ENCODE assay signal across 12 mouse cellular contexts in genomic region chr1:34158822-34159221, GRCm38 (mm10).
A peak's percentile ranks its signal among the peaks of the same experiment; 100 is the strongest.
DNase-seq lines count a peak whose midpoint lies in the region; ATAC-seq and TF ChIP-seq lines count a peak whose summit lies in the region.
"Had no signal": no experiment of that assay in that cellular context is flagged by ENCODE, and none has a peak within 500 bp of the region (broad histone marks: within the 10 kb centered on the region; RNA-seq: fewer than 3 reads in every experiment).

No protein-coding gene starts in this region.

- TF ChIP-seq CTCF in heart, adult 2 months (IDR thresholded peaks at IDR 0.05): no peak

- no peaks in the 10 kb centered on the region for H3K36me3 ChIP-seq in midbrain, embryonic 11.5 days (ENCODE audit: control insufficient read depth, insufficient read depth, low read length)
- no peaks in the 10 kb centered on the region for H3K36me3 ChIP-seq in midbrain, embryonic 16.5 days (ENCODE audit: control insufficient read depth, insufficient read depth, low read length)
- no peaks in the 10 kb centered on the region for H3K36me3 ChIP-seq in embryonic facial prominence, embryonic 13.5 days
- H3K36me3 ChIP-seq in hindbrain, embryonic 13.5 days: peaks cover 17% of the 10 kb centered on the region
- no peaks in the 10 kb centered on the region for H3K36me3 ChIP-seq in stomach, embryonic 15.5 days
- H3K36me3 ChIP-seq in heart, adult 2 months (ENCODE audit: control insufficient read depth, insufficient read depth, low read length): peaks cover 5% of the 10 kb centered on the region

- TF ChIP-seq EP300 in heart, adult 2 months (IDR thresholded peaks at IDR 0.05; ENCODE audit: insufficient read depth, low read depth, low read length): no peak

- 80% methylated on average over 11 of the region's 11 CpGs for WGBS in midbrain, embryonic 11.5 days
- 52% methylated on average over 11 of the region's 11 CpGs for WGBS in midbrain, embryonic 16.5 days
- WGBS in embryonic facial prominence, embryonic 13.5 days: 76% methylated on average over 11 of the region's 11 CpGs
- 35% methylated on average over 11 of the region's 11 CpGs for WGBS in hindbrain, embryonic 13.5 days
- 71% methylated on average over 11 of the region's 11 CpGs for WGBS in stomach, embryonic 15.5 days
- WGBS in heart, adult 2 months: 81% methylated on average over 11 of the region's 11 CpGs

- H3K27ac ChIP-seq in midbrain, embryonic 11.5 days (ENCODE audit: low read depth, low read length): no peak overlapping the region
- H3K27ac ChIP-seq in midbrain, embryonic 16.5 days (ENCODE audit: low read length): no peak overlapping the region
- peak overlapping the region; percentile 8; the same call in 1 of the 2 replicates for H3K27ac ChIP-seq in embryonic facial prominence, embryonic 13.5 days
- H3K27ac ChIP-seq in hindbrain, embryonic 13.5 days: peak overlapping the region; percentile 18; the same call in 1 of the 2 replicates
- H3K27ac ChIP-seq in stomach, embryonic 15.5 days: peak overlapping the region; percentile 21; the same call in 1 of the 2 replicates
- H3K27ac ChIP-seq in heart, adult 2 months: no peak overlapping the region
- H3K27ac ChIP-seq: liver, embryonic 14.5 days had no signal

- H3K4me3 ChIP-seq in midbrain, embryonic 11.5 days (ENCODE audit: low read depth, low read length): no peak overlapping the region
- no peak overlapping the region for H3K4me3 ChIP-seq in midbrain, embryonic 16.5 days (ENCODE audit: low read depth, low read length)
- H3K4me3 ChIP-seq in embryonic facial prominence, embryonic 13.5 days: no peak overlapping the region
- H3K4me3 ChIP-seq in hindbrain, embryonic 13.5 days: no peak overlapping the region
- H3K4me3 ChIP-seq in stomach, embryonic 15.5 days (replicated peaks): no peak overlapping the region
- H3K4me3 ChIP-seq in heart, adult 2 months: no peak overlapping the region
- H3K4me3 ChIP-seq: erythroblast, embryonic 14.5 days had no signal

- no peaks in the 10 kb centered on the region for H3K79me2 ChIP-seq in heart, adult 2 months (replicated peaks; ENCODE audit: control insufficient read depth, insufficient read depth, low read length)

- no peaks in the 10 kb centered on the region for H3K27me3 ChIP-seq in midbrain, embryonic 11.5 days (ENCODE audit: control insufficient read depth, insufficient read depth, low read length)
- no peaks in the 10 kb centered on the region for H3K27me3 ChIP-seq in midbrain, embryonic 16.5 days (ENCODE audit: control insufficient read depth, insufficient read depth, low read depth, low read length)
- no peaks in the 10 kb centered on the region for H3K27me3 ChIP-seq in embryonic facial prominence, embryonic 13.5 days
- H3K27me3 ChIP-seq in hindbrain, embryonic 13.5 days: no peaks in the 10 kb centered on the region
- no peaks in the 10 kb centered on the region for H3K27me3 ChIP-seq in stomach, embryonic 15.5 days (replicated peaks)
- no peaks in the 10 kb centered on the region for H3K27me3 ChIP-seq in heart, adult 2 months (ENCODE audit: control insufficient read depth, insufficient read depth, low read length)

- H3K4me1 ChIP-seq in midbrain, embryonic 11.5 days (ENCODE audit: control insufficient read depth, insufficient read depth, low read length): peaks cover 2% of the 10 kb centered on the region; the same call in 1 of the 2 replicates
- H3K4me1 ChIP-seq in midbrain, embryonic 16.5 days (ENCODE audit: control insufficient read depth, insufficient read depth, low read length): no peaks in the 10 kb centered on the region
- H3K4me1 ChIP-seq in embryonic facial prominence, embryonic 13.5 days: no peaks in the 10 kb centered on the region
- H3K4me1 ChIP-seq in hindbrain, embryonic 13.5 days (replicated peaks): peaks cover 7% of the 10 kb centered on the region
- H3K4me1 ChIP-seq in stomach, embryonic 15.5 days: no peaks in the 10 kb centered on the region
- no peaks in the 10 kb centered on the region for H3K4me1 ChIP-seq in heart, adult 2 months (ENCODE audit: control insufficient read depth, insufficient read depth, low read length)

- no peak overlapping the region for H3K4me2 ChIP-seq in midbrain, embryonic 11.5 days
- H3K4me2 ChIP-seq in midbrain, embryonic 16.5 days (ENCODE audit: low read length): no peak overlapping the region
- H3K4me2 ChIP-seq in embryonic facial prominence, embryonic 13.5 days: no peak overlapping the region
- no peak overlapping the region for H3K4me2 ChIP-seq in hindbrain, embryonic 13.5 days
- no peak overlapping the region for H3K4me2 ChIP-seq in stomach, embryonic 15.5 days

- H3K9me3 ChIP-seq in midbrain, embryonic 11.5 days (ENCODE audit: control insufficient read depth, low read length): no peaks in the 10 kb centered on the region
- H3K9me3 ChIP-seq in midbrain, embryonic 16.5 days (replicated peaks; ENCODE audit: control insufficient read depth, low read length, poor library complexity, severe bottlenecking): no peaks in the 10 kb centered on the region
- H3K9me3 ChIP-seq in embryonic facial prominence, embryonic 13.5 days: no peaks in the 10 kb centered on the region
- no peaks in the 10 kb centered on the region for H3K9me3 ChIP-seq in hindbrain, embryonic 13.5 days
- no peaks in the 10 kb centered on the region for H3K9me3 ChIP-seq in stomach, embryonic 15.5 days

- DNase-seq in midbrain, embryonic 11.5 days (ENCODE audit: low spot score, missing footprints): no peak
- DNase-seq in heart, adult 2 months: no peak
- DNase-seq in adrenal gland, adult 8-10 months: no peak
- DNase-seq: gastrocnemius, postnatal 36 days; kidney, adult 2 months; layer of hippocampus, adult 9-11 months had no signal

- TF ChIP-seq POLR2A in heart, adult 2 months (IDR thresholded peaks at IDR 0.05; ENCODE audit: insufficient read depth, low read depth, low read length): no peak

- ATAC-seq in midbrain, embryonic 11.5 days (ENCODE audit: low FRiP score): peak; percentile 63
- no peak for ATAC-seq in midbrain, embryonic 16.5 days
- no peak for ATAC-seq in embryonic facial prominence, embryonic 13.5 days (ENCODE audit: insufficient number of reproducible peaks, insufficient read depth, low FRiP score, low TSS enrichment, low read depth)
- ATAC-seq in hindbrain, embryonic 13.5 days (ENCODE audit: low FRiP score): peak; percentile 67; the same call in 1 of the 2 replicates
- ATAC-seq in stomach, embryonic 15.5 days (ENCODE audit: insufficient read depth, low FRiP score, low read depth): no peak

- intact Hi-C loops in heart, adult 2 months (cut with DNase I): no loop called here

- H3K9ac ChIP-seq in midbrain, embryonic 11.5 days (ENCODE audit: low read length): no peak overlapping the region
- H3K9ac ChIP-seq in midbrain, embryonic 16.5 days (ENCODE audit: low read depth, low read length): no peak overlapping the region
- H3K9ac ChIP-seq in embryonic facial prominence, embryonic 13.5 days: no peak overlapping the region
- H3K9ac ChIP-seq in hindbrain, embryonic 13.5 days: no peak overlapping the region
- no peak overlapping the region for H3K9ac ChIP-seq in stomach, embryonic 15.5 days
- no peak overlapping the region for H3K9ac ChIP-seq in heart, adult 2 months (ENCODE audit: low read depth, low read length)
- H3K9ac ChIP-seq: liver, embryonic 14.5 days had no signal

Comparison
In these comparisons a context has a peak if more than half of its experiments do, and no peak if none do; other contexts are left out.
1. ATAC-seq: peak in midbrain, embryonic 11.5 days (single experiment) and hindbrain, embryonic 13.5 days (single experiment); none in midbrain, embryonic 16.5 days (single experiment), embryonic facial prominence, embryonic 13.5 days (single experiment) and stomach, embryonic 15.5 days (single experiment).
2. H3K27ac ChIP-seq: peak in embryonic facial prominence, embryonic 13.5 days (single experiment), hindbrain, embryonic 13.5 days (single experiment) and stomach, embryonic 15.5 days (single experiment); none in midbrain, embryonic 11.5 days (single experiment), midbrain, embryonic 16.5 days (single experiment) and heart, adult 2 months (single experiment).